Mouse (Mus musculus) monocyte, adult 2 months (primary cell): ENCODE measurements around the gene Ceacam1.
A peak's percentile ranks its signal among the peaks of the same experiment; 100 is the strongest.
"Not testable (repeated sequence)": the region's sequence is repeated elsewhere in the genome, so short reads cannot be mapped to it uniquely, and the experiment has no call there.

Source experiments
- DNase-seq, 2 experiments: peaks; one replicate each; pipeline ENCODE4 v3.0.0; 2022; ENCODE audit warnings: low spot score in 2 of 2, low read depth in 1 of 2

Ceacam1 gene

GRCm38 (mm10) chr7:25477091-25477751 lies at the start of gene Ceacam1:
Gene Ceacam1, minus strand, starts transcription at chr7:25477603.
- DNase-seq: peak; percentile 65 to 79

- not testable (repeated sequence) for DNase-seq
Measured at GRCm38 (mm10) chr7:25516070-25516777, 38.8 kb upstream of the Ceacam1 start.

GRCm38 (mm10) chr7:25515667-25516066 lies 38.3 kb upstream of the Ceacam1 start:
- not testable (repeated sequence) for DNase-seq

GRCm38 (mm10) chr7:25509925-25510324 lies 32.5 kb upstream of the Ceacam1 start:
- DNase-seq: no peak

- DNase-seq: no peak
Measured at GRCm38 (mm10) chr7:25494649-25495048, 17.2 kb upstream of the Ceacam1 start.

- DNase-seq: not testable (repeated sequence)
Measured at GRCm38 (mm10) chr7:25490698-25491097, 13.3 kb upstream of the Ceacam1 start.

GRCm38 (mm10) chr7:25489382-25489781 lies 12.0 kb upstream of the Ceacam1 start:
- not testable (repeated sequence) for DNase-seq

- no peak for DNase-seq
Measured at GRCm38 (mm10) chr7:25486186-25486585, 8.8 kb upstream of the Ceacam1 start.

GRCm38 (mm10) chr7:25485061-25485460 lies 7.7 kb upstream of the Ceacam1 start:
- DNase-seq: no peak

- no peak for DNase-seq
Measured at GRCm38 (mm10) chr7:25483133-25483735, 5.8 kb upstream of the Ceacam1 start.

- not testable (repeated sequence) for DNase-seq
Measured at GRCm38 (mm10) chr7:25480791-25481190, 3.4 kb upstream of the Ceacam1 start.

GRCm38 (mm10) chr7:25479440-25479839 lies 2.0 kb upstream of the Ceacam1 start:
- peak in 1 of 2 experiments; percentile 41 for DNase-seq

GRCm38 (mm10) chr7:25477752-25478093 lies 320 bp upstream of the Ceacam1 start:
- DNase-seq: not testable (repeated sequence)

GRCm38 (mm10) chr7:25471821-25472220 lies 5.6 kb downstream of the Ceacam1 start:
- not testable (repeated sequence) for DNase-seq

GRCm38 (mm10) chr7:25465586-25465985 lies 11.8 kb downstream of the Ceacam1 start:
- DNase-seq: not testable (repeated sequence)

GRCm38 (mm10) chr7:25465010-25465409 lies 12.4 kb downstream of the Ceacam1 start:
- DNase-seq: no peak

GRCm38 (mm10) chr7:25462033-25462337 lies 15.4 kb downstream of the Ceacam1 start:
- not testable (repeated sequence) for DNase-seq

- DNase-seq: not testable (repeated sequence)
Measured at GRCm38 (mm10) chr7:25461336-25462032, 15.9 kb downstream of the Ceacam1 start.

- DNase-seq: no peak
Measured at GRCm38 (mm10) chr7:25452103-25452502, 25.3 kb downstream of the Ceacam1 start.

GRCm38 (mm10) chr7:25449913-25450890 lies 27.2 kb downstream of the Ceacam1 start:
- DNase-seq: no peak

- no peak for DNase-seq
Measured at GRCm38 (mm10) chr7:25440816-25441153, 36.6 kb downstream of the Ceacam1 start.
